15 mouse cellular contexts compared by ENCODE assay signal in genomic region chr4:131638105-131638504, GRCm38 (mm10).
"Had no signal": no experiment of that assay in that cellular context is flagged by ENCODE, and none has a peak within 500 bp of the region (broad histone marks: within the 10 kb centered on the region; RNA-seq: fewer than 3 reads in every experiment).

No protein-coding gene starts in this region.

- H3K9me3 ChIP-seq: hindbrain, embryonic 15.5 days; limb, embryonic 12.5 days; liver, embryonic 13.5 days; midbrain, embryonic 12.5 days; neural tube, embryonic 13.5 days; stomach, embryonic 15.5 days had no signal

- H3K4me3 ChIP-seq: hindbrain, embryonic 15.5 days; limb, embryonic 12.5 days; liver, embryonic 13.5 days; midbrain, embryonic 12.5 days; neural tube, embryonic 13.5 days; stomach, embryonic 15.5 days had no signal

- H3K36me3 ChIP-seq: hindbrain, embryonic 15.5 days; limb, embryonic 12.5 days; liver, embryonic 13.5 days; midbrain, embryonic 12.5 days; neural tube, embryonic 13.5 days; stomach, embryonic 15.5 days had no signal

- ATAC-seq: midbrain, embryonic 16.5 days had no signal

- H3K27me3 ChIP-seq: hindbrain, embryonic 15.5 days; limb, embryonic 12.5 days; liver, embryonic 13.5 days; midbrain, embryonic 12.5 days; neural tube, embryonic 13.5 days; stomach, embryonic 15.5 days had no signal

- DNase-seq: layer of hippocampus, adult 9-11 months; layer of hippocampus, postnatal 36 days; liver; liver, embryonic 13.5 days; lung, adult 18-20 months; retina, postnatal 1 day; right cerebral cortex, postnatal 14 days; thymus, adult 18-20 months; thymus, postnatal 14 days had no signal

- H3K4me2 ChIP-seq: hindbrain, embryonic 15.5 days; limb, embryonic 12.5 days; liver, embryonic 13.5 days; midbrain, embryonic 12.5 days; neural tube, embryonic 13.5 days; stomach, embryonic 15.5 days had no signal

- H3K27ac ChIP-seq: hindbrain, embryonic 15.5 days; limb, embryonic 12.5 days; liver, embryonic 13.5 days; midbrain, embryonic 12.5 days; neural tube, embryonic 13.5 days; stomach, embryonic 15.5 days had no signal

- H3K9ac ChIP-seq: hindbrain, embryonic 15.5 days; limb, embryonic 12.5 days; liver, embryonic 13.5 days; midbrain, embryonic 12.5 days; neural tube, embryonic 13.5 days; stomach, embryonic 15.5 days had no signal

- H3K4me1 ChIP-seq: liver, embryonic 13.5 days; midbrain, embryonic 12.5 days; stomach, embryonic 15.5 days had no signal
